Mouse (Mus musculus) limb, embryonic 13.5 days (tissue): ENCODE measurements around the gene Gm27021. TPM values are rescaled to one million over a fixed set of nuclear protein-coding genes. Genes with fewer than 3 reads are reported as not detected.
A peak's percentile ranks its signal among the peaks of the same experiment; 100 is the strongest.

Source experiments
- ATAC-seq: fragments of 200-750 bp; cut with Nextera tagmentation; 2 replicates; pipeline ENCODE4 v1.8.0; 2017; ENCODE audit warnings: low read depth, moderate number of reproducible peaks, moderate TSS enrichment; ENCODE audit not compliant: low FRiP score
- H3K27ac ChIP-seq: fragments of 300-500 bp; sonication (generic); 2 replicates; pipeline ENCODE4 v1.5.1; 2015; ENCODE audit warnings: inconsistent platforms, mild to moderate bottlenecking, moderate library complexity
- H3K27me3 ChIP-seq: fragments of 300-500 bp; sonication (generic); 2 replicates; pipeline ENCODE4 v1.6.1; 2015; ENCODE audit warnings: mild to moderate bottlenecking, inconsistent platforms
- H3K36me3 ChIP-seq: fragments of 300-500 bp; sonication (generic); 2 replicates; pipeline ENCODE4 v1.6.1; 2015; ENCODE audit warnings: inconsistent platforms, mild to moderate bottlenecking, moderate library complexity
- H3K4me1 ChIP-seq: fragments of 300-500 bp; sonication (generic); 2 replicates; pipeline ENCODE4 v1.6.1; 2015; ENCODE audit warnings: inconsistent platforms
- H3K4me2 ChIP-seq: fragments of 300-500 bp; sonication (generic); replicated peaks from 2 replicates; pipeline ENCODE4 v1.6.1; 2015; ENCODE audit warnings: inconsistent platforms, mild to moderate bottlenecking, moderate library complexity
- H3K4me3 ChIP-seq: fragments of 300-500 bp; sonication (generic); 2 replicates; pipeline ENCODE4 v1.5.1; 2015; ENCODE audit warnings: moderate library complexity, mild to moderate bottlenecking, inconsistent platforms
- H3K9ac ChIP-seq: fragments of 300-500 bp; sonication (generic); 2 replicates; pipeline ENCODE4 v1.6.1; 2015; ENCODE audit warnings: mild to moderate bottlenecking, inconsistent platforms
- H3K9me3 ChIP-seq: fragments of 300-500 bp; sonication (generic); 2 replicates; pipeline ENCODE4 v1.6.1; 2016; ENCODE audit warnings: inconsistent platforms
- WGBS: fragments of 180-500 bp; shearing (Covaris S2); methylation state at CpG from one replicate; pipeline ENCODE4 v1.1.7; 2015; 5-methylcytosine and 5-hydroxymethylcytosine counted together
- polyA plus RNA-seq: library from polyadenylated mRNA; unstranded; fragments of >200 nt; fragmentation: Nextera tagmentation; extraction: Ambion mirVana; gene quantifications from 2 replicates; pipeline ENCODE4 v1.2.1, GENCODE M21; 2015

The Gm27021 gene
- polyA plus RNA-seq, 1 experiment from 2014 or later = 5.5 TPM

GRCm38 (mm10) chr8:120585521-120585920, 82.4 kb downstream of the Gm27021 start:
- Histone ChIP-seq H3K4me1 (peaks cover 22% of the 10 kb centered on the region), H3K9me3 (no peaks in the 10 kb centered on the region), H3K4me2 (no peak overlapping the region), H3K27me3 (no peaks in the 10 kb centered on the region), H3K4me3 (no peak overlapping the region), H3K36me3 (peaks cover 56% of the 10 kb centered on the region), H3K9ac (no peak overlapping the region), H3K27ac (no peak overlapping the region)
- WGBS = 90% methylated on average over 10 of the region's 10 CpGs
- no peak for ATAC-seq

- Histone ChIP-seq H3K27me3 (no peaks in the 10 kb centered on the region), H3K9ac (no peak overlapping the region), H3K27ac (no peak overlapping the region), H3K9me3 (no peaks in the 10 kb centered on the region), H3K4me1 (no peaks in the 10 kb centered on the region), H3K4me2 (no peak overlapping the region), H3K4me3 (no peak overlapping the region), H3K36me3 (peaks cover 90% of the 10 kb centered on the region)
- 88% methylated on average over 8 of the region's 8 CpGs for WGBS
- no peak for ATAC-seq
Measured at GRCm38 (mm10) chr8:120581811-120582210, 86.1 kb downstream of the Gm27021 start.

- Histone ChIP-seq H3K36me3 (peaks cover 91% of the 10 kb centered on the region), H3K4me2 (no peak overlapping the region), H3K9me3 (no peaks in the 10 kb centered on the region), H3K27ac (no peak overlapping the region), H3K27me3 (no peaks in the 10 kb centered on the region), H3K4me1 (no peaks in the 10 kb centered on the region), H3K4me3 (no peak overlapping the region), H3K9ac (no peak overlapping the region)
- no peak for ATAC-seq
- 91% methylated on average over 12 of the region's 12 CpGs for WGBS
Measured at GRCm38 (mm10) chr8:120581329-120581728, 86.5 kb downstream of the Gm27021 start.

- Histone ChIP-seq H3K9ac (peak overlapping the region; percentile 43; the same call in 1 of the 2 replicates), H3K27ac (no peak overlapping the region), H3K4me1 (no peaks in the 10 kb centered on the region), H3K27me3 (no peaks in the 10 kb centered on the region), H3K4me3 (no peak overlapping the region), H3K36me3 (peaks cover 94% of the 10 kb centered on the region), H3K9me3 (no peaks in the 10 kb centered on the region), H3K4me2 (no peak overlapping the region)
- 89% methylated on average over 8 of the region's 8 CpGs for whole genome bisulfite sequencing
- no peak for ATAC-seq
Measured at GRCm38 (mm10) chr8:120580336-120581000, 87.4 kb downstream of the Gm27021 start.

GRCm38 (mm10) chr8:120577821-120578220, 90.1 kb downstream of the Gm27021 start:
- Histone ChIP-seq H3K4me2 (no peak overlapping the region), H3K36me3 (peaks cover 99% of the 10 kb centered on the region)
- WGBS = 91% methylated on average over 17 of the region's 17 CpGs

GRCm38 (mm10) chr8:120575801-120576200, 92.1 kb downstream of the Gm27021 start:
- Histone ChIP-seq H3K36me3 (peaks cover 99% of the 10 kb centered on the region), H3K9ac (no peak overlapping the region), H3K4me3 (no peak overlapping the region), H3K9me3 (no peaks in the 10 kb centered on the region), H3K27me3 (no peaks in the 10 kb centered on the region), H3K4me1 (peaks cover 19% of the 10 kb centered on the region), H3K27ac (no peak overlapping the region; the same call in 1 of the 2 replicates), H3K4me2 (no peak overlapping the region)
- ATAC-seq = no peak
- 46% methylated on average over 9 of the region's 9 CpGs for WGBS

More at GRCm38 (mm10) chr8:120577821-120578220, 90.1 kb downstream of the Gm27021 start:
- no peak overlapping the region for H3K27ac ChIP-seq
- no peaks in the 10 kb centered on the region for H3K27me3 ChIP-seq
- H3K9ac ChIP-seq = no peak overlapping the region
- H3K4me1 ChIP-seq = peaks cover 17% of the 10 kb centered on the region
- no peaks in the 10 kb centered on the region for H3K9me3 ChIP-seq
- no peak for ATAC-seq
- H3K4me3 ChIP-seq = no peak overlapping the region

- no peaks in the 10 kb centered on the region for H3K9me3 ChIP-seq
- H3K4me3 ChIP-seq = no peak overlapping the region
- peaks cover 97% of the 10 kb centered on the region for H3K36me3 ChIP-seq
- H3K9ac ChIP-seq = no peak overlapping the region
- H3K27me3 ChIP-seq = no peaks in the 10 kb centered on the region
- WGBS = 72% methylated on average over 19 of the region's 19 CpGs
- ATAC-seq = no peak
- peaks cover 26% of the 10 kb centered on the region for H3K4me1 ChIP-seq
- H3K27ac ChIP-seq = no peak overlapping the region
- no peak overlapping the region for H3K4me2 ChIP-seq
Measured at GRCm38 (mm10) chr8:120574941-120575340, 92.9 kb downstream of the Gm27021 start.

- no peak for ATAC-seq
- Histone ChIP-seq H3K4me3 (no peak overlapping the region), H3K27me3 (no peaks in the 10 kb centered on the region), H3K9ac (no peak overlapping the region), H3K9me3 (no peaks in the 10 kb centered on the region), H3K27ac (peak overlapping the region; percentile 28; the same call in 1 of the 2 replicates), H3K4me2 (no peak overlapping the region), H3K4me1 (peaks cover 31% of the 10 kb centered on the region), H3K36me3 (peaks cover 99% of the 10 kb centered on the region)
- 69% methylated on average over 11 of the region's 11 CpGs for WGBS
Measured at GRCm38 (mm10) chr8:120573866-120574265, 94.0 kb downstream of the Gm27021 start.

GRCm38 (mm10) chr8:120572534-120572933, 95.3 kb downstream of the Gm27021 start:
- Histone ChIP-seq H3K4me3 (no peak overlapping the region), H3K27ac (no peak overlapping the region), H3K9me3 (no peaks in the 10 kb centered on the region), H3K36me3 (peaks cover 99% of the 10 kb centered on the region), H3K27me3 (no peaks in the 10 kb centered on the region), H3K4me1 (peaks cover 31% of the 10 kb centered on the region), H3K4me2 (no peak overlapping the region), H3K9ac (no peak overlapping the region)
- ATAC-seq = no peak
- WGBS = 86% methylated on average over 21 of the region's 21 CpGs

- Histone ChIP-seq H3K27ac (no peak overlapping the region), H3K9ac (no peak overlapping the region), H3K36me3 (peaks cover 99% of the 10 kb centered on the region), H3K9me3 (no peaks in the 10 kb centered on the region), H3K4me1 (peaks cover 35% of the 10 kb centered on the region), H3K27me3 (no peaks in the 10 kb centered on the region), H3K4me2 (no peak overlapping the region), H3K4me3 (no peak overlapping the region)
- 78% methylated on average over 8 of the region's 8 CpGs for WGBS
- no peak for ATAC-seq
Measured at GRCm38 (mm10) chr8:120571561-120571960, 96.3 kb downstream of the Gm27021 start.

- Histone ChIP-seq H3K36me3 (peaks cover 87% of the 10 kb centered on the region), H3K27ac (no peak overlapping the region), H3K4me2 (no peak overlapping the region), H3K9ac (no peak overlapping the region), H3K4me1 (peaks cover 49% of the 10 kb centered on the region), H3K4me3 (no peak overlapping the region), H3K27me3 (no peaks in the 10 kb centered on the region), H3K9me3 (no peaks in the 10 kb centered on the region)
- ATAC-seq = no peak
- WGBS = 53% methylated on average over 13 of the region's 13 CpGs
Measured at GRCm38 (mm10) chr8:120569939-120570715, 97.8 kb downstream of the Gm27021 start.

GRCm38 (mm10) chr8:120569123-120569522, 98.8 kb downstream of the Gm27021 start:
- Histone ChIP-seq H3K4me2 (no peak overlapping the region), H3K9me3 (no peaks in the 10 kb centered on the region), H3K4me1 (peaks cover 55% of the 10 kb centered on the region), H3K4me3 (no peak overlapping the region), H3K27me3 (no peaks in the 10 kb centered on the region), H3K36me3 (peaks cover 77% of the 10 kb centered on the region), H3K27ac (no peak overlapping the region), H3K9ac (no peak overlapping the region)
- ATAC-seq = no peak
- WGBS = 96% methylated on average over 17 of the region's 17 CpGs
